Mouse (Mus musculus): ENCODE results near the gene Camsap3. TPM values are rescaled to one million over a fixed set of nuclear protein-coding genes. Genes with fewer than 3 reads are reported as not detected.
A peak's percentile ranks its signal among the peaks of the same experiment; 100 is the strongest.

Camsap3 gene
- total and polyA plus RNA-seq, 2 experiments from 2014 or later, result 42.4 to 103 TPM

DNA sequence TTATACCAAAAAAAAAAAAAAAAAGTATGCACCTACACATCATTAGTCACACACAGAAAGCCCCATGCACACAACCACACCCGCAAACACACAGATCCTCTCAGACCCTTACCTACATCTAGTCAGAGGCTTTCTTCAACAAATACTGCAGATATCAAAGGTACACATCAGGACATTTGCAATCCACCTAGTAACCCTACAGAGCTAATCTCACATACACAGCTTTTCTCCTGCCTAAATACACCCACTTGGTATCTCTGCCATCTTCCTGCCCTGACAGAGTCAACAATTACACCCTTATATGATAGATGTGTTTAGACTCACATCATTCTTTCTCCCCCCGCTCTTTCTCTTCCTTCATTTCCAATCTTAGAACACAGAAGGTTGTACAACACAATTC, 641 bp upstream of the Camsap3 start:
- Histone ChIP-seq H3K27me3 (ENCODE audit: insufficient read depth, low read length) (no peaks in the 10 kb centered on the region), H3K4me3 (ENCODE audit: low read depth, low read length) (no peak overlapping the region), H3K27ac (ENCODE audit: low read depth, low read length) (no peak overlapping the region), H3K4me2 (ENCODE audit: low read depth) (no peak overlapping the region), H3K9ac (no peak overlapping the region), H3K9me3 (ENCODE audit: low read length) (no peaks in the 10 kb centered on the region), H3K36me3 (ENCODE audit: insufficient read depth) (no peaks in the 10 kb centered on the region), H3K4me1 (ENCODE audit: insufficient read depth) (no peaks in the 10 kb centered on the region)
- TF ChIP-seq CTCF (IDR thresholded peaks at IDR 0.05; ENCODE audit: low read depth), result no peak
- DNase-seq (no peak), ATAC-seq (no peak)
- WGBS, result 97% methylated on average over 2 of the region's 2 CpGs

DNA sequence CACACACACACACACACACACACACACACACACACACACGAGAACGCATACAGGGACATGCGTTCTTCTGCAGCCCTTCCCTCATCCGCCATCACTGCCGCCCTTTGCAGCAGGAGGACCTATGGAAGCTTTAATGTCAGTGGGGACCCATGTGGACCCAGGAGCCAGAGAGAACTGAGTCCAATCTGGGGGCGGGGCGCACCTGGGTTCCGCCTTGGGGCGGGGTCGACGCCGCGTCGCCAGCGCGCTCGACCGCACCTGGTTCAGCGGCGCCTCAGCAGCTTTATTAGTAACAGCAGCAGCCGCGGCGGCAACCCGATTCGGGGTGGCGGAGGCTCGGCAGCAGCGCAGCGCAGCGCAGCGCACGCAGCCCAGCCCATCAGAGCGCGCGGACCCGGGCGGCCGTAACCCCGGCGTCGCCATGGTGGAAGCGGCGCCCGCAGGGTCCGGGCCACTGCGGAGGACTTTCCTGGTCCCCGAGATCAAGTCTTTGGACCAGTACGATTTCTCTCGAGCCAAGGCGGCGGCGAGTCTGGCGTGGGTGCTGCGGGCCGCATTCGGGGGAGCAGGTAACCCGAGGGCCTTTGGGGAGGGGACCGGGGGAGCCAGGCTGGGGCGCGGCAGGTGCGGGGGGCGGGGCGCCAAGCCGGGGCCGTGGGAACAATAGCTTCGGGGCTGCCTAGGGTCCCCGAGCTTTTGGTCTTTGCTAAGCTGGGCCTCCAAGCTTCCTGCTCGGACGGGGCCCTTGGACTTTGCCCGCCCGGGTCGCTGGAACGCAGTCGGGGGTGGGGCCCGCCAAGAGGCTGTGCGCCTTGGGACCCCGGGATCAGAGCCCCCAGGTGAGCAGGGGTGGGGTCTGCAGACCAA, 531 bp downstream of the Camsap3 start:
- Histone ChIP-seq H3K27me3 (ENCODE audit: insufficient read depth, low read length) (no peaks in the 10 kb centered on the region), H3K4me2 (ENCODE audit: low read depth) (peak overlapping the region; percentile 68), H3K9ac (peak overlapping the region; percentile 90), H3K9me3 (ENCODE audit: low read length) (no peaks in the 10 kb centered on the region), H3K4me1 (ENCODE audit: insufficient read depth) (no peaks in the 10 kb centered on the region), H3K4me3 (ENCODE audit: low read depth, low read length) (peak overlapping the region; percentile 87), H3K27ac (ENCODE audit: low read depth, low read length) (peak overlapping the region; percentile 84), H3K36me3 (ENCODE audit: insufficient read depth) (no peaks in the 10 kb centered on the region)
- under 1% methylated on average over 70 of the region's 77 CpGs for WGBS
- TF ChIP-seq CTCF (IDR thresholded peaks at IDR 0.05; ENCODE audit: low read depth), result no peak
- ATAC-seq (peak; percentile 86), DNase-seq (peak; percentile 83)

DNA sequence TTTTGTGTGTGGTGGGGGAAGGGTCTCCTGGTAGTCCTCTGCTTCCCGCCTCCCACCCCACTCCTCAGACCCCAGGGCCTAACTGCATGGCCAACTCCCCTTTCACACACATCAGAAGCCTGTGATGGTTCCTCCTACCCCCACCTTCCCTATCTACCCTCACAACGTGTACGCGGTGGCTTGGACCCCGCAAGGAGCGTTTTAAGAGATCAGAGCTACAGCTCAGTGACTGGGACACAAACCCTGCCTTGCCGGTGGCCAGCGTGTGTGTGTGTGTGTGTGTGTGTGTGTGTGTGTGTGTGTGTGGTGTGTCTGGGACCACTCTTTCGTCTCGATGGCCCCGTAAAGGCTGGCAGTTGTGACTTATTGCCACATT, 1.2 kb downstream of the Camsap3 start:
- Histone ChIP-seq H3K4me3 (ENCODE audit: low read depth, low read length) (peak overlapping the region; percentile 87), H3K9me3 (ENCODE audit: low read length) (no peaks in the 10 kb centered on the region), H3K9ac (peak overlapping the region; percentile 90), H3K27ac (ENCODE audit: low read depth, low read length) (peak overlapping the region; percentile 84), H3K4me1 (ENCODE audit: insufficient read depth) (no peaks in the 10 kb centered on the region), H3K36me3 (ENCODE audit: insufficient read depth) (no peaks in the 10 kb centered on the region), H3K4me2 (ENCODE audit: low read depth) (peak overlapping the region; percentile 68), H3K27me3 (ENCODE audit: insufficient read depth, low read length) (no peaks in the 10 kb centered on the region)
- 2% methylated on average over 10 of the region's 11 CpGs for WGBS
- TF ChIP-seq CTCF (IDR thresholded peaks at IDR 0.05; ENCODE audit: low read depth), result no peak
- ATAC-seq (peak; percentile 68), DNase-seq (peak; percentile 58)

DNA sequence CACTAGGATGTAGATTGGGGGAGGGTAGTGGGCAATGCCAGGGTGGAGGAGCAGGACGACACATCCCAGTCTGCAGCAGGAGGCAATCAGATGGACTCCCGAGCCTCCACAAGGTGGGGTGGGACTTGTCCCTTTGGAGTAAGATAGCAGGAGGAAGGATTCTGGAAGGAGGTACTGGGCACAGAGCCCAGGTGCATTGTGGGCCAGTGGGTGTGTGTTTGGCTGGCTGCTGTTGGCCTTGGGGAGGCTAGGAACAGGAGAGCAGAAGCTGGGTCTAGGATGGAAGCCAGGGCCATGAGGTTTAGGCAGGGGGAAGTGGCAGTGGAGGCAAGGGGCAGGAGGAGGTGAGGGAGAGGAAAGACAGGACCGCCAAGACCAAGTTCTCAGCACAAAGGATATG, 6.4 kb downstream of the Camsap3 start:
- Histone ChIP-seq H3K27ac (ENCODE audit: low read depth, low read length) (no peak overlapping the region), H3K4me3 (ENCODE audit: low read depth, low read length) (no peak overlapping the region), H3K9ac (no peak overlapping the region), H3K9me3 (ENCODE audit: low read length) (no peaks in the 10 kb centered on the region), H3K4me2 (ENCODE audit: low read depth) (no peak overlapping the region), H3K4me1 (ENCODE audit: insufficient read depth) (no peaks in the 10 kb centered on the region), H3K36me3 (ENCODE audit: insufficient read depth) (peaks cover 10% of the 10 kb centered on the region), H3K27me3 (ENCODE audit: insufficient read depth, low read length) (no peaks in the 10 kb centered on the region)
- 54% methylated on average over 3 of the region's 3 CpGs for whole genome bisulfite sequencing
- no peak for TF ChIP-seq CTCF (IDR thresholded peaks at IDR 0.05; ENCODE audit: low read depth)
- ATAC-seq (no peak), DNase-seq (no peak)

DNA sequence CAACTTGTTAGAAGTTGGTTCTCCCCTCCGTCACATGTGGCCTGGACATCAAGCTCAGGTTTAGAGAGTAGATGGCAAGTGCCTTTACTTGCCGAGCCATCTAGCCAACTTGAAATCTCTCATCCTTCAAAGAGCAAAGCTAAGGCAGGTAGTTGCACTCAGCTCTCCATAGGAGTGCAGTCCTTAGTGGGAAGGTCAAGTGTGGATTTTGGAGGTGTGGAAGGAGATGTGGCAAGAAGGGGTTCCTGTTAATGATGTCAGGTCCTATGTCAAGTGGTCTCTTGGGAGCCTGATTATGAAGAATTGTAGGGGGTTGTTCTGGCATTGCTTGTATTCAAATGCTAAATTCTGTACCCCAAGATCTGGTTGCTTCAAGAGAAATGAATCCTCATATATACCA, 7.4 kb downstream of the Camsap3 start:
- H3K27ac ChIP-seq (ENCODE audit: low read depth, low read length), result no peak overlapping the region
- H3K4me1 ChIP-seq (ENCODE audit: insufficient read depth), result no peaks in the 10 kb centered on the region
- no peak for DNase-seq
- no peak overlapping the region for H3K9ac ChIP-seq
- no peak overlapping the region for H3K4me2 ChIP-seq (ENCODE audit: low read depth)
- no peaks in the 10 kb centered on the region for H3K9me3 ChIP-seq (ENCODE audit: low read length)
- ATAC-seq, result no peak
- 86% methylated on average over 2 of the region's 2 CpGs for WGBS
- H3K27me3 ChIP-seq (ENCODE audit: insufficient read depth, low read length), result no peaks in the 10 kb centered on the region
- no peak overlapping the region for H3K4me3 ChIP-seq (ENCODE audit: low read depth, low read length)
- TF ChIP-seq CTCF (IDR thresholded peaks at IDR 0.05; ENCODE audit: low read depth), result no peak
- peaks cover 19% of the 10 kb centered on the region for H3K36me3 ChIP-seq (ENCODE audit: insufficient read depth)

DNA sequence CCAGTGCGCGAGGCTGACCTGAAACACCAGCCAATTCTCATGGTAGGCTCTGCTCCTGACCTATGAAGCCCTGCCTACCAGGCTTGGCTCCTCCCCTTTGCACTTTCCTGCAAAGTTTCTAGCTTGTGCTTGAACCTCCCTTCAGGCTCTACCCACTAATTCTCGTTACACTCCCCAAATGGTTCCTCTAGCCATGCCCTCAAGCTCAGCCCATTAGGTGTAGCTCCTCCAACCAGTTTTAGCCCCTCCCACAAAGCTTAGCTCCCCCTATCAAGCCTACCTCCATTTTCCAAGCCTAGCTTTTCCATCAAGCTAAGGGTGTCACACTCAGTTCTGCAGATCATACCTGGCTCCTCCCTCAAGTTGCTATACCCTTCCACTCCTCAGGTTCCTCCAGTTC, 11.0 kb downstream of the Camsap3 start:
- ATAC-seq (no peak), DNase-seq (no peak)
- Histone ChIP-seq H3K27me3 (ENCODE audit: insufficient read depth, low read length) (no peaks in the 10 kb centered on the region), H3K4me2 (ENCODE audit: low read depth) (no peak overlapping the region), H3K9ac (no peak overlapping the region), H3K27ac (ENCODE audit: low read depth, low read length) (no peak overlapping the region), H3K4me1 (ENCODE audit: insufficient read depth) (no peaks in the 10 kb centered on the region), H3K9me3 (ENCODE audit: low read length) (no peaks in the 10 kb centered on the region), H3K36me3 (ENCODE audit: insufficient read depth) (peaks cover 48% of the 10 kb centered on the region), H3K4me3 (ENCODE audit: low read depth, low read length) (no peak overlapping the region)
- TF ChIP-seq CTCF (IDR thresholded peaks at IDR 0.05; ENCODE audit: low read depth), result no peak
- WGBS, result 87% methylated on average over 3 of the region's 3 CpGs

DNA sequence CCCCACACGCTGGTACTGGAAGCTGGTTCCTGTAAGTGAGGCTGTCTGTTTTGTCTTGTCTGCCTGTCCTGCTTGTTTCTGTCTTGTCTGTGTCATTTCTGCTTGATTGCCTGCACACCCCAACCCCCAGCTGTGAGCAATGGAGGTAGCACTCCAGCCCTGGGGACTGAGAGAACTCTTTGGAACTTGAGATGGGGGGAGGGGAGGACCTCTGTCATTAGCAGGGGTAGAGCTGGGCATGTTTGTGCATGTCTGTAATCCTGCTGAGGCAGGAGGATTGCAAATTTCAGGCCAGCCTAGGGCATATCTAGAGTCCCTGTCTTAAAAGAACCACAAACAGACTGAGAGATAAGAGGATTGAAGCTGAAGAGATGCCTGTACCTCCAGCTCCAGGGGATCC, 12.1 kb downstream of the Camsap3 start:
- H3K4me3 ChIP-seq (ENCODE audit: low read depth, low read length), result no peak overlapping the region
- H3K4me2 ChIP-seq (ENCODE audit: low read depth), result no peak overlapping the region
- WGBS, result 75% methylated on average over 1 of the region's 1 CpGs
- TF ChIP-seq CTCF (IDR thresholded peaks at IDR 0.05; ENCODE audit: low read depth), result no peak
- H3K27me3 ChIP-seq (ENCODE audit: insufficient read depth, low read length), result no peaks in the 10 kb centered on the region
- H3K9ac ChIP-seq, result no peak overlapping the region
- no peak overlapping the region for H3K27ac ChIP-seq (ENCODE audit: low read depth, low read length)
- peaks cover 60% of the 10 kb centered on the region for H3K36me3 ChIP-seq (ENCODE audit: insufficient read depth)
- DNase-seq (no peak), ATAC-seq (no peak)
- no peaks in the 10 kb centered on the region for H3K4me1 ChIP-seq (ENCODE audit: insufficient read depth)
- no peaks in the 10 kb centered on the region for H3K9me3 ChIP-seq (ENCODE audit: low read length)

Data from forebrain, postnatal 0 days (tissue).